Mouse (Mus musculus) spleen, adult 2 months (tissue): ENCODE data around the gene Fndc7.

ENCODE experiments used
- CTCF ChIP-seq: fragments of 200-500 bp; IDR thresholded peaks from 2 replicates; pipeline ENCODE4 v1.5.1; 2011; ENCODE audit warnings: mild to moderate bottlenecking, inconsistent platforms; ENCODE audit not compliant: insufficient read depth, insufficient read length, insufficient replicate concordance; ENCODE audit errors: extremely low read depth
- POLR2A ChIP-seq: fragments of 200-500 bp; IDR thresholded peaks from 2 replicates; pipeline ENCODE4 v1.6.1; 2011; ENCODE audit warnings: low read depth, low read length, inconsistent platforms

DNA sequence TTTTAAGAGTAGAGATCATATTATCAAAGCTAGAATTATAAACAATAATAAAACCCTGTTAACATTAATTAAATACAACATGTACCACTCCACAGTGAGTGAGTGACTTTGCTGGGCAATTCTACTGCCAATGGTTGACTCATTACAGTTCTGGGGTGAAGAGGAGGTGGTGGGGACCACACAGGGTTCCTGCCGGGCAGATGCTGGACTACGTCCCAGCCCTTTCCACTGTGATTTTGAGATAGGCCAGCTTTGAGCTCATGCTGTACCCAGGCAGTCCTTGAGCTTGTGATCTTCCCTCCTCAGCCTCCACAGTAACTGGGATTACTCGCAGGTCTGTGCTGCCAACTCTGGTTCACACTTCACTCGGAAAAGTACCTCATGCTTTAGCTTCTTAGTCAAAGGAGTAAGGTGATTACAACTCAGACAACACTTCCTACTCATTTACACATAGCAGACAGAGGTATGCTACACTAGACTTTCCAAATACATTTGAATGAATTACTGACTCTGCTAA, 79.0 kb downstream of the Fndc7 start:
- TF ChIP-seq CTCF (no peak), POLR2A (no peak)
